Mouse (Mus musculus): ENCODE results near the gene Asb11. TPM values are rescaled to one million over a fixed set of nuclear protein-coding genes. Genes with fewer than 3 reads are reported as not detected.
A peak's percentile ranks its signal among the peaks of the same experiment; 100 is the strongest.

The Asb11 gene
- total and polyA plus RNA-seq, 3 experiments: 86.4 to 232 (median 120) TPM

GRCm38 (mm10) chrX:164420518-164420917, 16.3 kb upstream of the Asb11 start:
- no peaks in the 10 kb centered on the region for H3K4me1 ChIP-seq (ENCODE audit: control insufficient read depth, insufficient read depth, low read length)
- no peaks in the 10 kb centered on the region for H3K36me3 ChIP-seq (ENCODE audit: control insufficient read depth, insufficient read depth, low read length)
- TF ChIP-seq POLR2A (IDR thresholded peaks at IDR 0.05; ENCODE audit: insufficient read depth, low read depth, low read length) (no peak), EP300 (IDR thresholded peaks at IDR 0.05; ENCODE audit: insufficient read depth, low read depth, low read length) (no peak), CTCF (IDR thresholded peaks at IDR 0.05) (no peak)
- H3K4me3 ChIP-seq: peak overlapping the region; percentile 71
- H3K79me2 ChIP-seq (replicated peaks; ENCODE audit: control insufficient read depth, insufficient read depth, low read length): no peaks in the 10 kb centered on the region
- no peak for DNase-seq
- intact Hi-C loops (cut with DNase I): loop anchor here (10.0 kb wide), 1 partner anchor 466 kb away; the partner anchor contains the start of gene Zrsr2
- WGBS: 30% methylated on average over 3 of the region's 3 CpGs
- no peak overlapping the region for H3K27ac ChIP-seq
- no peak overlapping the region for H3K9ac ChIP-seq (ENCODE audit: low read depth, low read length)
- H3K27me3 ChIP-seq (ENCODE audit: control insufficient read depth, insufficient read depth, low read length): no peaks in the 10 kb centered on the region

GRCm38 (mm10) chrX:164424821-164425220, 12.0 kb upstream of the Asb11 start:
- H3K27me3 ChIP-seq (ENCODE audit: control insufficient read depth, insufficient read depth, low read length): no peaks in the 10 kb centered on the region
- H3K36me3 ChIP-seq (ENCODE audit: control insufficient read depth, insufficient read depth, low read length): no peaks in the 10 kb centered on the region
- no peak overlapping the region for H3K27ac ChIP-seq
- whole genome bisulfite sequencing: 61% methylated on average over 1 of the region's 1 CpGs
- TF ChIP-seq CTCF (IDR thresholded peaks at IDR 0.05) (no peak), EP300 (IDR thresholded peaks at IDR 0.05; ENCODE audit: insufficient read depth, low read depth, low read length) (no peak), POLR2A (IDR thresholded peaks at IDR 0.05; ENCODE audit: insufficient read depth, low read depth, low read length) (no peak)
- H3K4me3 ChIP-seq: no peak overlapping the region
- no peak for DNase-seq
- H3K4me1 ChIP-seq (ENCODE audit: control insufficient read depth, insufficient read depth, low read length): no peaks in the 10 kb centered on the region
- H3K9ac ChIP-seq (ENCODE audit: low read depth, low read length): no peak overlapping the region
- H3K79me2 ChIP-seq (replicated peaks; ENCODE audit: control insufficient read depth, insufficient read depth, low read length): no peaks in the 10 kb centered on the region
- intact Hi-C loops (cut with DNase I): loop anchor here (10.0 kb wide), 1 partner anchor 470 kb away; the partner anchor contains the start of gene Zrsr2

- no peaks in the 10 kb centered on the region for H3K79me2 ChIP-seq (replicated peaks; ENCODE audit: control insufficient read depth, insufficient read depth, low read length)
- H3K36me3 ChIP-seq (ENCODE audit: control insufficient read depth, insufficient read depth, low read length): no peaks in the 10 kb centered on the region
- WGBS: 81% methylated on average over 4 of the region's 4 CpGs
These were observed 9.5 kb upstream of the Asb11 start for GRCm38 (mm10) chrX:164427295-164427694.

GRCm38 (mm10) chrX:164428224-164428623, 8.6 kb upstream of the Asb11 start:
- no peaks in the 10 kb centered on the region for H3K27me3 ChIP-seq (ENCODE audit: control insufficient read depth, insufficient read depth, low read length)
- no peaks in the 10 kb centered on the region for H3K4me1 ChIP-seq (ENCODE audit: control insufficient read depth, insufficient read depth, low read length)
- 83% methylated on average over 2 of the region's 2 CpGs for WGBS
- DNase-seq: no peak
- intact Hi-C loops (cut with DNase I): loop anchor here (10.0 kb wide), 1 partner anchor 473 kb away; the partner anchor contains the start of gene Zrsr2
- no peak overlapping the region for H3K4me3 ChIP-seq
- no peak overlapping the region for H3K27ac ChIP-seq
- no peak overlapping the region for H3K9ac ChIP-seq (ENCODE audit: low read depth, low read length)
- no peaks in the 10 kb centered on the region for H3K36me3 ChIP-seq (ENCODE audit: control insufficient read depth, insufficient read depth, low read length)
- TF ChIP-seq EP300 (IDR thresholded peaks at IDR 0.05; ENCODE audit: insufficient read depth, low read depth, low read length): no peak
- no peak for TF ChIP-seq CTCF (IDR thresholded peaks at IDR 0.05)
- TF ChIP-seq POLR2A (IDR thresholded peaks at IDR 0.05; ENCODE audit: insufficient read depth, low read depth, low read length): no peak
- no peaks in the 10 kb centered on the region for H3K79me2 ChIP-seq (replicated peaks; ENCODE audit: control insufficient read depth, insufficient read depth, low read length)

More at GRCm38 (mm10) chrX:164427295-164427694, 9.5 kb upstream of the Asb11 start:
- intact Hi-C loops (cut with DNase I): loop anchor here (10.0 kb wide), 1 partner anchor 472 kb away; the partner anchor contains the start of gene Zrsr2
- Histone ChIP-seq H3K4me3 (no peak overlapping the region), H3K9ac (ENCODE audit: low read depth, low read length) (no peak overlapping the region), H3K27me3 (ENCODE audit: control insufficient read depth, insufficient read depth, low read length) (no peaks in the 10 kb centered on the region), H3K4me1 (ENCODE audit: control insufficient read depth, insufficient read depth, low read length) (no peaks in the 10 kb centered on the region), H3K27ac (no peak overlapping the region)
- DNase-seq: no peak
- TF ChIP-seq POLR2A (IDR thresholded peaks at IDR 0.05; ENCODE audit: insufficient read depth, low read depth, low read length): no peak

- intact Hi-C loops (cut with DNase I): no loop called here
- H3K79me2 ChIP-seq (replicated peaks; ENCODE audit: control insufficient read depth, insufficient read depth, low read length): no peaks in the 10 kb centered on the region
- TF ChIP-seq CTCF (IDR thresholded peaks at IDR 0.05): no peak
- no peak for TF ChIP-seq POLR2A (IDR thresholded peaks at IDR 0.05; ENCODE audit: insufficient read depth, low read depth, low read length)
- no peak for TF ChIP-seq EP300 (IDR thresholded peaks at IDR 0.05; ENCODE audit: insufficient read depth, low read depth, low read length)
- H3K9ac ChIP-seq (ENCODE audit: low read depth, low read length): no peak overlapping the region
- no peak overlapping the region for H3K27ac ChIP-seq
- no peak overlapping the region for H3K4me3 ChIP-seq
- no peaks in the 10 kb centered on the region for H3K4me1 ChIP-seq (ENCODE audit: control insufficient read depth, insufficient read depth, low read length)
- no peaks in the 10 kb centered on the region for H3K27me3 ChIP-seq (ENCODE audit: control insufficient read depth, insufficient read depth, low read length)
- H3K36me3 ChIP-seq (ENCODE audit: control insufficient read depth, insufficient read depth, low read length): no peaks in the 10 kb centered on the region
- DNase-seq: no peak
- 76% methylated on average over 6 of the region's 6 CpGs for WGBS
These were observed 6.2 kb upstream of the Asb11 start for GRCm38 (mm10) chrX:164430621-164431020.

GRCm38 (mm10) chrX:164431133-164431532, 5.7 kb upstream of the Asb11 start:
- no peak for TF ChIP-seq EP300 (IDR thresholded peaks at IDR 0.05; ENCODE audit: insufficient read depth, low read depth, low read length)
- no peak for TF ChIP-seq CTCF (IDR thresholded peaks at IDR 0.05)
- TF ChIP-seq POLR2A (IDR thresholded peaks at IDR 0.05; ENCODE audit: insufficient read depth, low read depth, low read length): no peak
- Histone ChIP-seq H3K27ac (no peak overlapping the region), H3K4me3 (no peak overlapping the region), H3K79me2 (replicated peaks; ENCODE audit: control insufficient read depth, insufficient read depth, low read length) (no peaks in the 10 kb centered on the region), H3K4me1 (ENCODE audit: control insufficient read depth, insufficient read depth, low read length) (no peaks in the 10 kb centered on the region), H3K9ac (ENCODE audit: low read depth, low read length) (no peak overlapping the region), H3K36me3 (ENCODE audit: control insufficient read depth, insufficient read depth, low read length) (no peaks in the 10 kb centered on the region), H3K27me3 (ENCODE audit: control insufficient read depth, insufficient read depth, low read length) (no peaks in the 10 kb centered on the region)
- DNase-seq: no peak
- intact Hi-C loops (cut with DNase I): no loop called here
- 78% methylated on average over 2 of the region's 2 CpGs for WGBS

Measured in heart, adult 2 months (tissue).